Mouse (Mus musculus): ENCODE data around the gene Smpdl3b.

Smpdl3b gene

GRCm38 (mm10) chr4:132734766-132735165 lies 22.3 kb downstream of the Smpdl3b start:
- no peak for DNase-seq (ENCODE audit: low read depth, low spot score)

- no peak for DNase-seq (ENCODE audit: low read depth, low spot score)
Measured at GRCm38 (mm10) chr4:132733071-132733770, 23.8 kb downstream of the Smpdl3b start.

GRCm38 (mm10) chr4:132732148-132732684 lies 24.8 kb downstream of the Smpdl3b start, which contains the start of gene Xkr8:
TSS of gene Xkr8 (minus strand) at chr4:132732546.
- DNase-seq (ENCODE audit: low read depth, low spot score) = peak; percentile 28

GRCm38 (mm10) chr4:132731616-132732015 lies 25.4 kb downstream of the Smpdl3b start:
- no peak for DNase-seq (ENCODE audit: low read depth, low spot score)

GRCm38 (mm10) chr4:132728233-132728632 lies 28.8 kb downstream of the Smpdl3b start:
- DNase-seq (ENCODE audit: low read depth, low spot score) = no peak

- DNase-seq (ENCODE audit: low read depth, low spot score) = no peak
Measured at GRCm38 (mm10) chr4:132718251-132718650, 38.8 kb downstream of the Smpdl3b start.

- no peak for DNase-seq (ENCODE audit: low read depth, low spot score)
Measured at GRCm38 (mm10) chr4:132713181-132713580, 43.9 kb downstream of the Smpdl3b start.

GRCm38 (mm10) chr4:132706885-132707284 lies 50.2 kb downstream of the Smpdl3b start:
- DNase-seq (ENCODE audit: low read depth, low spot score) = no peak

- DNase-seq (ENCODE audit: low read depth, low spot score) = no peak
Measured at GRCm38 (mm10) chr4:132702076-132702475, 55.0 kb downstream of the Smpdl3b start.

- DNase-seq (ENCODE audit: low read depth, low spot score) = no peak
Measured at GRCm38 (mm10) chr4:132693366-132693765, 63.7 kb downstream of the Smpdl3b start.

- DNase-seq (ENCODE audit: low read depth, low spot score) = no peak
Measured at GRCm38 (mm10) chr4:132689634-132690033, 67.4 kb downstream of the Smpdl3b start.

All from retina, adult 2 months (tissue).